Mouse (Mus musculus) testis, adult 2 months (tissue): ENCODE data around the gene Lcat.

Experiments
- CTCF ChIP-seq: fragments of 200-500 bp; IDR thresholded peaks from 2 replicates; pipeline ENCODE4 v1.5.1; 2012; ENCODE audit warnings: low read depth, mild to moderate bottlenecking, inconsistent platforms, low read length, moderate library complexity; ENCODE audit not compliant: control insufficient read depth, insufficient read depth, insufficient replicate concordance
- POLR2A ChIP-seq: fragments of 200-500 bp; IDR thresholded peaks from 2 replicates; pipeline ENCODE4 v1.6.1; 2012; ENCODE audit warnings: low read depth, mild to moderate bottlenecking, inconsistent platforms, low read length, moderate library complexity; ENCODE audit not compliant: control insufficient read depth

GRCm38 (mm10) chr8:105971019-105971720, 28.0 kb upstream of the Lcat start:
- TF ChIP-seq POLR2A (no peak), CTCF (no peak)
